Mouse (Mus musculus): ENCODE measurements around the gene Eef1akmt3. TPM values are rescaled to one million over a fixed set of nuclear protein-coding genes. Genes with fewer than 3 reads are reported as not detected.

Eef1akmt3 gene
- polyA plus RNA-seq, 2 experiments: 0.87 to 3.4 TPM

GRCm38 (mm10) chr10:127030336-127031296, 10.7 kb downstream of the Eef1akmt3 start, which contains the start of gene Tsfm:
Tsfm (minus strand) TSS chr10:127030840.
- peak within 1 kb of the TSS; percentile 68 for H3K4me2 ChIP-seq (replicated peaks; ENCODE audit: low read depth, low read length, severe bottlenecking)
- no peaks in the 10 kb centered on the region for H3K27me3 ChIP-seq (ENCODE audit: control insufficient read depth, insufficient read depth, low read length)
- peak within 1 kb of the TSS; percentile 69 for H3K4me3 ChIP-seq (replicated peaks; ENCODE audit: low read length)
- ATAC-seq (ENCODE audit: low FRiP score, low read depth): peak; percentile 88
- 5% methylated on average over 55 of the region's 56 CpGs for WGBS
- H3K4me1 ChIP-seq (ENCODE audit: control insufficient read depth, insufficient read depth, low read length): peaks cover 4% of the 10 kb centered on the region; the same call in 1 of the 2 replicates
- TF ChIP-seq POLR2A (IDR thresholded peaks at IDR 0.05; ENCODE audit: borderline replicate concordance, extremely low read depth, insufficient read depth, insufficient read length): 0 out of 2 replicates have a peak, but pooled peaks have one; percentile 68
- H3K9ac ChIP-seq (ENCODE audit: low read depth, low read length, severe bottlenecking): peak within 1 kb of the TSS; percentile 72
- H3K9me3 ChIP-seq (ENCODE audit: control insufficient read depth, low read length): no peaks in the 10 kb centered on the region
- peak; percentile 88 for DNase-seq (ENCODE audit: low spot score)
- H3K36me3 ChIP-seq (ENCODE audit: control insufficient read depth, insufficient read depth, low read length): peaks cover 37% of the 10 kb centered on the region
- peak within 1 kb of the TSS; percentile 34; the same call in 1 of the 2 replicates for H3K27ac ChIP-seq (replicated peaks; ENCODE audit: low read depth, low read length)

GRCm38 (mm10) chr10:127018422-127018821, 22.9 kb downstream of the Eef1akmt3 start:
- ATAC-seq (ENCODE audit: low FRiP score, low read depth) (no peak), DNase-seq (ENCODE audit: low spot score) (peak; percentile 32)
- H3K27me3 ChIP-seq (ENCODE audit: control insufficient read depth, insufficient read depth, low read length): no peaks in the 10 kb centered on the region
- no peaks in the 10 kb centered on the region for H3K9me3 ChIP-seq (ENCODE audit: control insufficient read depth, low read length)
- no peak overlapping the region for H3K4me3 ChIP-seq (replicated peaks; ENCODE audit: low read length)
- H3K27ac ChIP-seq (replicated peaks; ENCODE audit: low read depth, low read length): no peak overlapping the region
- 60% methylated on average over 16 of the region's 16 CpGs for WGBS
- H3K9ac ChIP-seq (ENCODE audit: low read depth, low read length, severe bottlenecking): no peak overlapping the region
- peaks cover 9% of the 10 kb centered on the region for H3K4me1 ChIP-seq (ENCODE audit: control insufficient read depth, insufficient read depth, low read length)
- H3K36me3 ChIP-seq (ENCODE audit: control insufficient read depth, insufficient read depth, low read length): peaks cover 17% of the 10 kb centered on the region
- no peak overlapping the region for H3K4me2 ChIP-seq (replicated peaks; ENCODE audit: low read depth, low read length, severe bottlenecking)
- no peak for TF ChIP-seq POLR2A (IDR thresholded peaks at IDR 0.05; ENCODE audit: borderline replicate concordance, extremely low read depth, insufficient read depth, insufficient read length)

GRCm38 (mm10) chr10:127017071-127017470, 24.2 kb downstream of the Eef1akmt3 start:
- Histone ChIP-seq H3K27me3 (ENCODE audit: control insufficient read depth, insufficient read depth, low read length) (no peaks in the 10 kb centered on the region), H3K9ac (ENCODE audit: low read depth, low read length, severe bottlenecking) (no peak overlapping the region), H3K36me3 (ENCODE audit: control insufficient read depth, insufficient read depth, low read length) (peaks cover 4% of the 10 kb centered on the region), H3K4me2 (replicated peaks; ENCODE audit: low read depth, low read length, severe bottlenecking) (no peak overlapping the region), H3K9me3 (ENCODE audit: control insufficient read depth, low read length) (no peaks in the 10 kb centered on the region), H3K4me3 (replicated peaks; ENCODE audit: low read length) (no peak overlapping the region), H3K27ac (replicated peaks; ENCODE audit: low read depth, low read length) (0 out of 2 replicates have a peak overlapping the region, but pooled peaks have one; percentile 43), H3K4me1 (ENCODE audit: control insufficient read depth, insufficient read depth, low read length) (peaks cover 9% of the 10 kb centered on the region)
- peak; percentile 63 for DNase-seq (ENCODE audit: low spot score)
- 8% methylated on average over 2 of the region's 2 CpGs for WGBS
- TF ChIP-seq POLR2A (IDR thresholded peaks at IDR 0.05; ENCODE audit: borderline replicate concordance, extremely low read depth, insufficient read depth, insufficient read length): no peak
- ATAC-seq (ENCODE audit: low FRiP score, low read depth): peak; percentile 40; the same call in 1 of the 2 replicates

GRCm38 (mm10) chr10:127016488-127016887, 24.8 kb downstream of the Eef1akmt3 start:
- no peaks in the 10 kb centered on the region for H3K27me3 ChIP-seq (ENCODE audit: control insufficient read depth, insufficient read depth, low read length)
- 0 out of 2 replicates have a peak overlapping the region, but pooled peaks have one; percentile 43 for H3K27ac ChIP-seq (replicated peaks; ENCODE audit: low read depth, low read length)
- H3K4me3 ChIP-seq (replicated peaks; ENCODE audit: low read length): no peak overlapping the region
- H3K9me3 ChIP-seq (ENCODE audit: control insufficient read depth, low read length): no peaks in the 10 kb centered on the region
- H3K4me1 ChIP-seq (ENCODE audit: control insufficient read depth, insufficient read depth, low read length): peaks cover 9% of the 10 kb centered on the region
- H3K4me2 ChIP-seq (replicated peaks; ENCODE audit: low read depth, low read length, severe bottlenecking): no peak overlapping the region
- DNase-seq (ENCODE audit: low spot score) (peak; percentile 33), ATAC-seq (ENCODE audit: low FRiP score, low read depth) (peak; percentile 43; the same call in 1 of the 2 replicates)
- WGBS: 49% methylated on average over 5 of the region's 5 CpGs
- no peaks in the 10 kb centered on the region; the same call in 1 of the 2 replicates for H3K36me3 ChIP-seq (ENCODE audit: control insufficient read depth, insufficient read depth, low read length)
- TF ChIP-seq POLR2A (IDR thresholded peaks at IDR 0.05; ENCODE audit: borderline replicate concordance, extremely low read depth, insufficient read depth, insufficient read length): no peak
- peak overlapping the region; percentile 25; the same call in 1 of the 2 replicates for H3K9ac ChIP-seq (ENCODE audit: low read depth, low read length, severe bottlenecking)

- no peak for TF ChIP-seq POLR2A (IDR thresholded peaks at IDR 0.05; ENCODE audit: borderline replicate concordance, extremely low read depth, insufficient read depth, insufficient read length)
Measured at GRCm38 (mm10) chr10:127003806-127004205, 37.5 kb downstream of the Eef1akmt3 start.

More at GRCm38 (mm10) chr10:127003806-127004205, 37.5 kb downstream of the Eef1akmt3 start:
- Histone ChIP-seq H3K4me1 (ENCODE audit: control insufficient read depth, insufficient read depth, low read length) (no peaks in the 10 kb centered on the region), H3K9me3 (ENCODE audit: control insufficient read depth, low read length) (no peaks in the 10 kb centered on the region), H3K4me3 (replicated peaks; ENCODE audit: low read length) (no peak overlapping the region), H3K27ac (replicated peaks; ENCODE audit: low read depth, low read length) (no peak overlapping the region; the same call in 1 of the 2 replicates), H3K4me2 (replicated peaks; ENCODE audit: low read depth, low read length, severe bottlenecking) (no peak overlapping the region), H3K36me3 (ENCODE audit: control insufficient read depth, insufficient read depth, low read length) (peaks cover 18% of the 10 kb centered on the region), H3K27me3 (ENCODE audit: control insufficient read depth, insufficient read depth, low read length) (no peaks in the 10 kb centered on the region), H3K9ac (ENCODE audit: low read depth, low read length, severe bottlenecking) (no peak overlapping the region)
- no peak for ATAC-seq (ENCODE audit: low FRiP score, low read depth)
- DNase-seq (ENCODE audit: low spot score): no peak
- WGBS: 85% methylated on average over 7 of the region's 7 CpGs
